Mouse (Mus musculus) frontal cortex, postnatal 36 days (tissue): ENCODE results near the gene Col11a2.
A peak's percentile ranks its signal among the peaks of the same experiment; 100 is the strongest.

Experiments
- DNase-seq, 2 experiments: peaks; one replicate each; pipeline ENCODE4 v3.0.0; 2022; ENCODE audit warnings: low spot score in 2 of 2

Col11a2 gene

GRCm38 (mm10) chr17:34057224-34057623, 18.0 kb downstream of the Col11a2 start:
- DNase-seq = no peak

- DNase-seq = no peak
Observed at GRCm38 (mm10) chr17:34068864-34069263, 29.6 kb downstream of the Col11a2 start.

- no peak for DNase-seq
Observed at GRCm38 (mm10) chr17:34072091-34072490, 32.9 kb downstream of the Col11a2 start.

GRCm38 (mm10) chr17:34075271-34075670, 36.0 kb downstream of the Col11a2 start:
- DNase-seq = peak; percentile 52 to 71

GRCm38 (mm10) chr17:34077549-34077948, 38.3 kb downstream of the Col11a2 start:
- peak; percentile 57 to 76 for DNase-seq

GRCm38 (mm10) chr17:34078148-34078547, 38.9 kb downstream of the Col11a2 start:
- no peak for DNase-seq

- no peak for DNase-seq
Observed at GRCm38 (mm10) chr17:34079002-34079401, 39.8 kb downstream of the Col11a2 start.

GRCm38 (mm10) chr17:34079621-34080020, 40.4 kb downstream of the Col11a2 start:
- DNase-seq = peak; percentile 6 to 47

GRCm38 (mm10) chr17:34083104-34083503, 43.9 kb downstream of the Col11a2 start:
- DNase-seq = no peak

GRCm38 (mm10) chr17:34087386-34087785, 48.1 kb downstream of the Col11a2 start:
- DNase-seq = no peak

GRCm38 (mm10) chr17:34088124-34088523, 48.9 kb downstream of the Col11a2 start:
- peak in 1 of 2 experiments; percentile 11 for DNase-seq

GRCm38 (mm10) chr17:34090923-34091322, 51.7 kb downstream of the Col11a2 start:
- no peak for DNase-seq

- DNase-seq = no peak
Observed at GRCm38 (mm10) chr17:34092197-34092875, 53.1 kb downstream of the Col11a2 start, which contains the start of gene H2-Oa. TSS of gene H2-Oa (plus strand) at chr17:34092340.

- no peak for DNase-seq
Observed at GRCm38 (mm10) chr17:34093199-34093874, 54.1 kb downstream of the Col11a2 start.

- no peak for DNase-seq
Observed at GRCm38 (mm10) chr17:34094283-34095035, 55.2 kb downstream of the Col11a2 start.

- no peak for DNase-seq
Observed at GRCm38 (mm10) chr17:34096497-34097010, 57.3 kb downstream of the Col11a2 start.

GRCm38 (mm10) chr17:34097272-34097671, 58.0 kb downstream of the Col11a2 start:
- DNase-seq = no peak

- no peak for DNase-seq
Observed at GRCm38 (mm10) chr17:34098709-34099479, 59.7 kb downstream of the Col11a2 start.

GRCm38 (mm10) chr17:34099531-34099930, 60.3 kb downstream of the Col11a2 start:
- DNase-seq = no peak

- DNase-seq = no peak
Observed at GRCm38 (mm10) chr17:34101185-34101584, 61.9 kb downstream of the Col11a2 start.

- DNase-seq = peak; percentile 88 to 93
Observed at GRCm38 (mm10) chr17:34101604-34102032, 62.4 kb downstream of the Col11a2 start.
